Mouse (Mus musculus): ENCODE results near the gene Dennd1a. TPM values are rescaled to one million over a fixed set of nuclear protein-coding genes. Genes with fewer than 3 reads are reported as not detected.

Dennd1a gene
- polyA plus RNA-seq, 1 experiment from 2014 or later, result 11.5 TPM

DNA sequence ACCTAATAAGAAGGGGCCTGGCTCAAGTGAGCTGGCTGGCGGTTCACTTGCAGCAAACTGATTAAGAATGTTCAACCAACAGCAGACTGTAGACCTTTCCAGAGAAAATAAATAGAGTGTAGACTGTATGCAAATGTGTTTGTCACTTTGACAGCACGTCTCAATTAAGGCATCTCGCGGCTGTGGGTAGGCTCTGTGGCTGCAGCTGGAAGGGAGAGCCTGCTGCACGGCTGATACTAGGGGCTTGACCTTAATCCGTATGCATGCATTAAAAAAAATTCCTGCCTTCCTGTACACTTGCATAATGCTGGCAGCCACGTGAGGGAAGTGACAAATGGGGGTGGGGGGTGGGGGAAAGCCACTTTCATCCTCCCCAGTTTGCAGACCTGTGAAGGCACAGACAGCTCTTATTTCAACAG lies 445.0 kb downstream of the Dennd1a start:
- ATAC-seq (ENCODE audit: insufficient read depth), result peak; percentile 62

DNA sequence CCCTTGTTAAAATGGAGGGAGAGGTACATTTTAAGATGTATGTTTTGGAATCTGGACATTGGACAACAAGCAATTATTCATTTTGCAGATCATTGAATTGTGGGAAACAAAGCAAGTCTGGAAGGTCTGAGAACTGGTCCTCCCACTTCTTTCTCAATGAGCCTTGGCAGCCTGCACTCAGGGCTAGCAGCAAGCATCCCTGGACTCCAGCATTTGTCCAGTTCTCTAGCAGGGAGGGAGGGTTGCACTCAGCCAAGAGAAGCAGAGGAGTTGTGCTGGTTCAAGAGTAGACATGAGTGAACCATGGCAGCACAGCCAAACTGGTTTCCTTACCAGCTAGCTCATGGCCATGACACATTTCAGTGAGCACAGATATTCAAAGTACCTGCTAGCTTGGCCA lies 447.3 kb downstream of the Dennd1a start:
- H3K9me3 ChIP-seq (ENCODE audit: low read depth, low read length), result no peaks in the 10 kb centered on the region
- no peak overlapping the region for H3K4me3 ChIP-seq (ENCODE audit: low read depth, low read length)
- H3K9ac ChIP-seq, result no peak overlapping the region
- peaks cover 6% of the 10 kb centered on the region; the same call in 1 of the 2 replicates for H3K4me1 ChIP-seq (ENCODE audit: insufficient read depth)
- ATAC-seq (ENCODE audit: insufficient read depth) (no peak), DNase-seq (no peak)
- no peaks in the 10 kb centered on the region for H3K27me3 ChIP-seq (ENCODE audit: insufficient read depth, low read length)
- H3K4me2 ChIP-seq, result no peak overlapping the region
- H3K36me3 ChIP-seq (ENCODE audit: insufficient read depth), result no peaks in the 10 kb centered on the region
- H3K27ac ChIP-seq (ENCODE audit: low read depth), result no peak overlapping the region
- TF ChIP-seq CTCF (IDR thresholded peaks at IDR 0.05; ENCODE audit: low read depth), result no peak

More for the DNA sequence above, 445.0 kb downstream of the Dennd1a start:
- Histone ChIP-seq H3K4me2 (no peak overlapping the region), H3K27me3 (ENCODE audit: insufficient read depth, low read length) (no peaks in the 10 kb centered on the region), H3K36me3 (ENCODE audit: insufficient read depth) (no peaks in the 10 kb centered on the region), H3K9ac (no peak overlapping the region), H3K4me3 (ENCODE audit: low read depth, low read length) (no peak overlapping the region), H3K9me3 (ENCODE audit: low read depth, low read length) (no peaks in the 10 kb centered on the region), H3K27ac (ENCODE audit: low read depth) (no peak overlapping the region; the same call in 1 of the 2 replicates), H3K4me1 (ENCODE audit: insufficient read depth) (peaks cover 6% of the 10 kb centered on the region; the same call in 1 of the 2 replicates)
- TF ChIP-seq CTCF (IDR thresholded peaks at IDR 0.05; ENCODE audit: low read depth), result no peak
- DNase-seq, result peak; percentile 30
- 10% methylated on average over 7 of the region's 7 CpGs for WGBS

DNA sequence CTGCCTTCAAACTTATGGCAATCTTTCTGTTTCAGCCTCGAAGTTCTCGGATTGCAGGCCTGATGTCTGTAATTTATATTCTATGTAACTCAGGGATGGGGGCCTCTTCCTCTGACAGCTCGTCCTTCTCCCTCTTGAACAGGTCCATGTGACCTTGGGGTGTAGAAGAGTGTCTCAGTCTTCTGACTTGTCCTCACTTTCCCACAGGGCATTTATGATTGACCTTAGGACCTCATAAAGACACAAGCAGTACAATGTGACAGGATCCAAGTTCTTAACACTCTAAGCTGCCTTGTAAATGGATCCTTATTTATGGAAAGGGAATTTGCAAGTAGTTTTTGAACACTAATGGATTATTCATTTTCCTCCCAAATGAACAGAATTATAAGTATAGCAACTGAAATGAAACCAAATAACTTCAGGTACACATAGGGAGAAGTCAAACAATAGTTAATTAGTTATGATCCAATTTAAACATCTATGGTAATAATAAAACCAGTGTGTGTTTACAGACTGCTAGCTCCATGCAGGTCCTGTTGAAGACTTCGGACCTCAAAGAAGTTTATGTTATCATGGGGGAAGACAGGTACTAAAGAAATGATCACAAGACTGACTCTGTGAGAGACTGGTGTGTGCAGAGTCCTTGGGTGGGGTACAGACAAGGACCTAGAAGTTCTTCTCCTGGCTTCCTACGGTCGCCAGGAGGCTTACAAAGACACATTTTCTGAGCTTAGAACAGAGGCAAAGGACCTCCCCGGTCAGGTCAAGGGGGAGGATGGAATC lies 448.8 kb downstream of the Dennd1a start:
- whole genome bisulfite sequencing, result 65% methylated on average over 7 of the region's 7 CpGs
- no peak for DNase-seq
- ATAC-seq (ENCODE audit: insufficient read depth), result no peak

DNA sequence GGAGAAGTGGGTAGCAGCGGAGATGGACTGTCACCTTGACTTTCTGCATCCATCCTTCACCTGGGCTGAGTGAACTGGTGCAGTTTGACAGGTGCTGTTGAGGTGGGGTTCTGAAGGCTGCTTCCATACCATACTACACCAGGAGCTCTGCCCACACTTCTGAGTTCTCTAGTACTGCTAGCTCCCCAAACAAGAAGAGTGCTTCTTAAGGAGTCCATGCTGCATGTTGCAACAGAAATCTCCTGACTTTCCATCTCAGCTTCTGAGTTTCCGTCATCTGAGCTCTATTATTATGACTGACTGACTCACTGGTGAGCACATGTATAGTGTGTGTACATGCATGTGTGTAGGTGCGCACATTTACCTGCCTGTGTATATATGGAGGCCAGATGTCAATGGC lies 449.6 kb downstream of the Dennd1a start:
- Histone ChIP-seq H3K9me3 (ENCODE audit: low read depth, low read length) (no peaks in the 10 kb centered on the region), H3K27ac (ENCODE audit: low read depth) (no peak overlapping the region), H3K4me2 (no peak overlapping the region), H3K4me3 (ENCODE audit: low read depth, low read length) (no peak overlapping the region), H3K36me3 (ENCODE audit: insufficient read depth) (no peaks in the 10 kb centered on the region), H3K9ac (no peak overlapping the region), H3K27me3 (ENCODE audit: insufficient read depth, low read length) (no peaks in the 10 kb centered on the region), H3K4me1 (ENCODE audit: insufficient read depth) (no peaks in the 10 kb centered on the region)
- DNase-seq (no peak), ATAC-seq (ENCODE audit: insufficient read depth) (no peak)
- TF ChIP-seq CTCF (IDR thresholded peaks at IDR 0.05; ENCODE audit: low read depth), result no peak
- WGBS, result 92% methylated on average over 3 of the region's 3 CpGs

More for the DNA sequence above, 448.8 kb downstream of the Dennd1a start:
- Histone ChIP-seq H3K9me3 (ENCODE audit: low read depth, low read length) (no peaks in the 10 kb centered on the region), H3K27me3 (ENCODE audit: insufficient read depth, low read length) (no peaks in the 10 kb centered on the region), H3K4me2 (no peak overlapping the region), H3K36me3 (ENCODE audit: insufficient read depth) (no peaks in the 10 kb centered on the region), H3K4me3 (ENCODE audit: low read depth, low read length) (no peak overlapping the region), H3K27ac (ENCODE audit: low read depth) (no peak overlapping the region), H3K9ac (no peak overlapping the region), H3K4me1 (ENCODE audit: insufficient read depth) (peaks cover 6% of the 10 kb centered on the region; the same call in 1 of the 2 replicates)
- no peak for TF ChIP-seq CTCF (IDR thresholded peaks at IDR 0.05; ENCODE audit: low read depth)

DNA sequence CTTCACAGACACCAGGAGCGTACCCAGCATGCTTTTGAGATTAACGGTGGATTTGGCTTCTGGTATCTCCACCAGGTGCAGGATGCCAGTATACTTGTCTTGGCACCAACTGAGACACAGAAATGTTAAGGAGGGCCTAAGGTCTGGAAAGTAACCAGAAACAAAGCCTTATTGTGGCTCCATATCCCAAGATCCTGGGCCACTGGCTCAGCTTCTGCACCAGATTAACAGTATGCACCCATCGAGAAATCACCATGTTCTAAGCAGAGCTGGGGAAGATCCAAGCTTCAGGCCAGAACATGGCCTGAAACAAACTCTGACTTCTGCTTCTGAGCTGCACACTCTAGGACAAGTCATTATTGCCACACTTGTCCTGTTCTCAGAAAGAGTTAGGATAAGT lies 450.3 kb downstream of the Dennd1a start:
- Histone ChIP-seq H3K9ac (no peak overlapping the region), H3K27ac (ENCODE audit: low read depth) (no peak overlapping the region), H3K4me3 (ENCODE audit: low read depth, low read length) (no peak overlapping the region), H3K9me3 (ENCODE audit: low read depth, low read length) (no peaks in the 10 kb centered on the region), H3K36me3 (ENCODE audit: insufficient read depth) (no peaks in the 10 kb centered on the region), H3K27me3 (ENCODE audit: insufficient read depth, low read length) (no peaks in the 10 kb centered on the region), H3K4me1 (ENCODE audit: insufficient read depth) (no peaks in the 10 kb centered on the region), H3K4me2 (no peak overlapping the region)
- TF ChIP-seq CTCF (IDR thresholded peaks at IDR 0.05; ENCODE audit: low read depth), result no peak
- ATAC-seq (ENCODE audit: insufficient read depth), result no peak
- no peak for DNase-seq
- WGBS, result 84% methylated on average over 3 of the region's 3 CpGs

DNA sequence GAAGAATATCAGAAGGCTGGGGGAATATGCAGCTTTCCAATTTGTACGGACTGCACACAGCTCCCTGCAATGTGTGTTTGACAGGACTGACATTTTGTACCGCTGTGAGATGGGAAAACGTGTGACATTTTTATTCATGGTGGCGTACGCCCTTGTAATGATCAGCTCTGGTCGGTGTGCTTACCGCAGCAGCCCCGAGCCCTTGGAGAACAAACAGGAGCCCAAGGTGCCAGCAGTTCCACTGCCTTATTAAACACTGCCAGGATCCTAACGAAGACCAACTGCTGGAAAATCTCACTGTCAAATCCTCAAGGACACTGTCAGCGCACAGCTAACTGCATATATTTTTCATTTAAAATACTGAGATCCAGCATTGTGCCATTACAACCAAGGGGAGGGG lies 454.9 kb downstream of the Dennd1a start:
- Histone ChIP-seq H3K9ac (no peak overlapping the region), H3K4me1 (ENCODE audit: insufficient read depth) (no peaks in the 10 kb centered on the region), H3K4me3 (ENCODE audit: low read depth, low read length) (no peak overlapping the region), H3K36me3 (ENCODE audit: insufficient read depth) (no peaks in the 10 kb centered on the region), H3K4me2 (no peak overlapping the region), H3K9me3 (ENCODE audit: low read depth, low read length) (no peaks in the 10 kb centered on the region), H3K27ac (ENCODE audit: low read depth) (no peak overlapping the region), H3K27me3 (ENCODE audit: insufficient read depth, low read length) (no peaks in the 10 kb centered on the region)
- TF ChIP-seq CTCF (IDR thresholded peaks at IDR 0.05; ENCODE audit: low read depth), result no peak
- DNase-seq, result no peak
- no peak for ATAC-seq (ENCODE audit: insufficient read depth)
- WGBS, result 49% methylated on average over 10 of the region's 10 CpGs

DNA sequence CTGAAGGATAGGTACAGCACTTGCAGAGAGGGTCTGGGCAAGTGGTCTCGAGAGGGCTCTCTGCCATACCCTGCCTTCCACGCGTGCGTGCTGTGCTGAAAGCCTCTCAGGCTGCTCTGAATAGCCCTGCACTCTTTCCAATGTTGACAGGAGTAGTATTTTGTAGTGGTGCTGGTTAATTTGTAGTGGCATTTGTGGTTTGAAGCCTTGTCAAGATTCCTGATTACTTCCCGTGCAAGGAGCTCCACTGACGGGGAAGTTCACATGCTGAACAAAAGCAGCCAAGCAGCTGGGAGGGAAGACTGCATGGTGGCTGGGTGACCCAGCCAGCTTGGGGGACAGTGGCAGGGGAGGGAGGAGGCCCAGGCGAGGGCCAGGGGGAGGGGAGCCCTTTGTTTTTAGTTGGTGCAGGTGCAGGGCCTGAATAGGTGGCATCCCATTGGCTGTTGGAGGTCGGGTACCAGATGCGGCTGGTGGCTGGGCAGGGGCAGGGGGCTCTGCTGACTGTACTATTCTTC lies 457.4 kb downstream of the Dennd1a start:
- Histone ChIP-seq H3K4me3 (ENCODE audit: low read depth, low read length) (no peak overlapping the region), H3K36me3 (ENCODE audit: insufficient read depth) (peaks cover 8% of the 10 kb centered on the region; the same call in 1 of the 2 replicates), H3K9me3 (ENCODE audit: low read depth, low read length) (no peaks in the 10 kb centered on the region), H3K27me3 (ENCODE audit: insufficient read depth, low read length) (no peaks in the 10 kb centered on the region), H3K4me1 (ENCODE audit: insufficient read depth) (no peaks in the 10 kb centered on the region), H3K4me2 (no peak overlapping the region), H3K9ac (no peak overlapping the region), H3K27ac (ENCODE audit: low read depth) (no peak overlapping the region)
- DNase-seq (no peak), ATAC-seq (ENCODE audit: insufficient read depth) (0 out of 2 replicates have a peak, but pooled peaks have one; percentile 41)
- TF ChIP-seq CTCF (IDR thresholded peaks at IDR 0.05; ENCODE audit: low read depth), result no peak
- WGBS, result 51% methylated on average over 8 of the region's 9 CpGs
